Mouse (Mus musculus) E14TG2a.4 (cell line): Measurements from ENCODE around the gene Sco1.
"Not testable (repeated sequence)": the region's sequence is repeated elsewhere in the genome, so short reads cannot be mapped to it uniquely, and the experiment has no call there.

Source experiments
- CTCF ChIP-seq: conservative IDR thresholded peaks from 2 replicates; pipeline ENCODE4 v1.5.1; 2014; ENCODE audit warnings: low read length
- NANOG ChIP-seq: IDR thresholded peaks from 2 replicates; pipeline ENCODE4 v1.6.1; 2014; ENCODE audit warnings: borderline replicate concordance, low read length, mixed read lengths
- POU5F1 ChIP-seq: IDR thresholded peaks from 2 replicates; pipeline ENCODE4 v1.6.1; 2014; ENCODE audit warnings: low read length, borderline replicate concordance

- not testable (repeated sequence) for TF ChIP-seq NANOG, CTCF, POU5F1
These were observed 29.3 kb upstream of the Sco1 start for GRCm38 (mm10) chr11:67023191-67023590.
